Mouse (Mus musculus): ENCODE results near the gene Rbm12.

Rbm12 gene

DNA sequence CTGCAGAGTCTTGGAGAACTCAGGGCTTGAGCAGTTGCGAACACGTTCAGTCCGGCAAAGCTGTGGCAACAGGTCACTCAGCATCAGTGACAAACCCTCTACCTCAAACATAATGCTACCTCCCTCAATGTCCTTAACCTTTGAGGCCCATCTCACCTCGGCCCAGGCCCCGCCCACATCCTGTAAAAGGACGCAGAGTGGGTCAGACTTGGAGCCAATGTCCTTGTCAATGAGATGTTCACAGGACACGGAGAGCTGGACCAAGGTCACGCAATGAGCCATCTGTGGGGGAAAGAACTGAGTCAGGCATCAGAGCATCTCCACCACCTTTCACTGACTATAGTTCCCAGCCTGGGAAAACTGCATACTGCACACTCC is 32.6 kb downstream of the Rbm12 start:
- DNase-seq, result no peak

DNA sequence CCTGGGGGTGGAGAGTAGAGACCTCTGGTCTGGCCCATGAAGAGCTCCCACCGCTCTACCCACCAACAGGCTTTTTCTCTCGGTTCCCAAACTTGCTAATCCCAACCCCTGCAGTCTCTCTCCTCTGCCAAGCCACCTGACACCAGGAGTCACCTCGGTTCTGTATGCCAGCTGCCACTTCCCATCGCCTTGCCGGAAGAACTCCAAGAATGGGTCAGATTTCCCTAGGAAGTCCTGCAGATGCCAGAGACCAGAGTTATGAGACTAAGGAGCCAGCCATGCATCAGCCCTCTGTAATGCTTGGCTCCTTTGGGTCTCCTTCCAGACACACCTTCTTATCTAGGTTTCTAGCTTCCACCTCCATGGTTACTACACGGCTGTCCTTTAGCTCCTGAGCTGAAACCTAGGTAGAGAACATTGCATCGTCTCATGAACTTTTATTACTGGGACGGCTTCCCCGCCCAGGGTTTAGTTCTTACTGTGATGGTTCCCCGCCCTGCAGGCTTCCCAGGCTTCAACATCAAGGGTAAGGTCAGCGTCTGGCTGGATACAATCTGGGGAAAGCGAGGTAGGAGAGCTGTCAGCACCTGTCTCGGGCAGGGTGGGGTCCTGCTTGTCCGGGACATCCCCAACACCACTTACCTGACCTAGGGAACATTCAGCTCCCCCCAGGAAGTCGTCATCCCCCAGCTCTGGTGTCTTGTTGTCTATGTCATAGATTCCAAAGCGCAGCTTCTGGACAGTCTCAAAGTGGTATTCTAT is 33.2 kb downstream of the Rbm12 start:
- DNase-seq, result no peak

DNA sequence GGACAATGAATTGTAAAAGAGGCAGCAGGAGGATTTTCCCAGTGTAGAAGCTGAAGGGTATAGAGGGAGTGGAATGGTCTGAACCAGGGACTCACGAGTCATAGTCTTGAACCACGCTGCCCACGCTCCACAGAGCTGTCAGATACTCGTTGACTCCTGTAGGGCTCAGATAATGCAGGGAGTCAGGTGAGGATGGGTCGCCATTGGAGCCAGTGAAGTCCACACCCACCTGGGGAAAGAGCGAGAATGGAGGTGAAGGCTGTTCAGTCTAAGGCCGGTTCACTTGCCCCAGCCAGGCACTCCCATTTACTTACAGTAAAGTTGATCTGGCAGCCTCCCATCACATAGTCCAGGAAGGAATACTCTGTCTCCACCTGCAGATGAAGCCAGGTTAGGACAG is 34.3 kb downstream of the Rbm12 start:
- DNase-seq, result peak; percentile 14 to 25

DNA sequence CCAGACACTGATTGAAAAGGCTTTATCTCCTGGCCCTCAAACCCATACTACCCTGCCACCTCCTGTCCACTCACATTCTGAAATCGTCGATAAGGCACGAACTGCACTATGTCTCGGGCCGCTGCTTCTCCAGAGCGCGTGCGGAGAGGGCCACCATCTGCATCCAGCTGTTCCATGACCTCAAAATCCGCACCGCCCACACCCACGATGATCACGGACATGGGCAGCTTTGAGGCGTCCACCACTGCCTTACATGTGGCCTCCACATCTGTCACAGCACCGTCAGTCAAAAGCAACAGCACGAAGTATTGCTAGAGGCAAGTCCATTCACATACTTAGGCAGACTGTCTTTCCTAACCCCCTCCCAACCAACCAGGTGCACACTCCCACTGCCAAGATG is 38.1 kb downstream of the Rbm12 start:
- no peak for DNase-seq

DNA sequence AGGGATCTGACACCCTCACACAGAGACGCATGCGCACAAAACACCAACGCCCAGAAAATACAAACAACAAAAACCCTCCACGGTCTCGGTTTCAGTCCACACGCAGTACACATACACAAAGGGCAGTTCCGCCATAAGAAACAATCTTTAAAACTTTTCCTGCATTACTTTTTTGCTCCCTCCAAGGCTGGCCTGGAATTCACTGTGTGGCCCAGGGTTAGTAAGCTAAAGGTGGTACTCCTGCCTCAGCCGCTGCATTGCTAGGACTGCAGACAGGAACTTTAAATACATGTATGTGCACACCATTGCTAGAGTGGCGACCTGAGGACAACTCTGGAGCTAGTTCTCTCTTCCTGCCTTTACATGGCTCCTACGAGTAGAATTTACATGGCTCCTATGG is 40.5 kb downstream of the Rbm12 start:
- DNase-seq, result no peak

DNA sequence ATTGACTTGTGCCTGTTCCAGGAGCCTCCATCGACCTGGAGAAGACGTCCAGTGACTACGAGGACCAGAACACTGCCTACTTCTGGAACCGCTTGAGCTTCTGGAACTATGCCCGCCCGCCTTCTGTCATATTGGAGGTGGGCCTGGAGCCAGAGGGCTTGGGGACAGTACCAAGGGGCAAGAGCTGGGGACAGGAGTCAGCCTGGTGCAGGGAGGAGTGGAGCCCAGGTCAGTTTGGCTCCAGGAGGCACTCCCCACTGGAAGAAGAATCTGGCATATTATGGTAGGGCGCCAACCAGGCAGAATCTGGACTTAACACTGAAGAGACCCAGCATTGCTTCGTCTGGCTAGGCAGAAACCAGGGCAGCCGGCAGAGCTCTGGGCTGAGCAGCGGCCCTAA is 43.9 kb downstream of the Rbm12 start:
- DNase-seq, result peak; percentile 26 to 64

DNA sequence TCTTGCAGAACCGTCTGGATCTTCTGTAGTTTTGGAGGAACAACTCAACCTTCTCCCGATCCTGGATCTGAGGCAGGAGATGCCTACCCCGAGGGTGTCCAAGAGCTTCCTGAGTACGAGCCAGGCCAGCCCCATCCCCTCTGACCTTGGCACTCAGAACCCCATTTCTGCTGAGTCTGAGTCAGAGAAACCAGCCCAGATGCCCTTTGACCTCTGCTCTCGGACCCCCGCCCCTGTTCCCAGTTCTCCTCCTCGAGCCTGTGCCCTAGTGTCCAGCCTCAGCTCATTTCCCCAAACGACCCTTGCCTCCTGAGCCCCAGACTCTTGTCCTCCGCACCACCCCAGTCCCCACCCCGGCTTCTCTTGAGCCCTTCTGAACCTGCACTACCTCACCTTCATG is 45.7 kb downstream of the Rbm12 start:
- peak; percentile 23 to 36 for DNase-seq

DNA sequence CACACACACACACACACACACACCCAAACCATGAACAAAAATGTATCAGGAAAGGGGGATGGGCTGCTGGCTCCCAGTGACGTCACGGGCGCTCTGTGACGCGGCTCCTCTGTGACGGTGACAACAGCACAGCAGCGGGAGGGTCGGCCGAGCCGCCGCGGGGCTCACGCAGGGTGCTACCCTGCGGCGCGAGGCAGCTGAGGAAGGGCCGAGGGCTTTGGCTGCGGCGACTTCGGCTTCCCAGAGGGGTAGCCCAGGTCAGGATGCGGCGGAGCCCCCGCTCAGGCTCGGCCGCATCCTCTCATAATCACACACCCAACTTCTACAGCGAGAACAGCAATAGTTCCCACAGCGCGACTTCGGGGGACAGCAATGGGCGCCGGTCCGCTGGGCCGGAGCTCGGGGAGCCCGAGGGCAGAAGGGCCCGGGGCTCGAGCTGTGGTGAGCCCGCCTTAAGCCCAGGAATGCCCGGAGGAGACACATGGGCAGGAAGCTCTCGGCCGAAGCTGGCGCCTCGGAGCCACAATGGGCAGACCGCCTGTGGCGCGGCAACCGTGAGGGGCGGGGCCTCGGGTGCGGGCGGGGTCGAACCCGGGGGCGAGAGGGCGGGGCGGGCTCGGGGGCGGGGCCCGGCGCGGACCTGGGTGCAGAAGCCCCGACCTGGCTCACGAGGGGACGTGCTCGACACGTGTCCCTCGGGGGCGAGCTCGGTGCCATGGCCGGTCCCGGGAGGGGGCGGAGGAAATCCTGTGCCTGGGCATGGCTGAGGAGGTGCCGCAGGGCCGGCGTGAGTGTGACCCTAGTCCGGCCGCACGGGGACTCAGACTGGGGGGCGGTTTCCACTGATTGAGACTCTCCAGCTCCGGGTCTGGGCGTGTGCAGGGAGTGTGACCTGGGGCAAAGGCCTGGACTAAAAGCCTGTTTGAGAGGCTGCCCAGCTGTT is 46.4 kb downstream of the Rbm12 start, which contains the start of gene Spag4:
Spag4 (plus strand) TSS at position 77 of the 943 bp plus-strand sequence.
- peak; percentile 69 to 89 for DNase-seq

DNA sequence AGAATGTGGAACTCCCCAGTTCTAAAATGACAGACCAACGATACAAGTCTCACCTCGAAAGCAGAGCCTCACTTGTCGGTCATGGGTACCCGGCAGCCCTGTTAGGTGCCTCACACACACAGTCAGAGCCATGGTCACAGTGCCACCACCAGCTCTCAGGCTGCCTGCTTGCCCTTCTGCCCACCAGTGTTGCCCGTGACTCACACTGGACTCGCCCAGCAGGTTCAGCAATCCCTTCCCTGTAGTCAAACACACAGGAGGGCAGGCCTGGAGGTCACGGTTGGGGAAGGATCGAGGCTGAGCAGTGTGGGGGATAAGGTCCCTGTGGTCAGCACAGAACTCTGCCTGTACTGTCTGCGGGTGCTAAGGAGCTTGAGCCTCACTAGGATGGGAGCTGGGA is 59.0 kb downstream of the Rbm12 start, which contains the start of gene Fer1l4:
Fer1l4 (minus strand) TSS at position 132 of the 400 bp plus-strand sequence.
- no peak for DNase-seq

DNA sequence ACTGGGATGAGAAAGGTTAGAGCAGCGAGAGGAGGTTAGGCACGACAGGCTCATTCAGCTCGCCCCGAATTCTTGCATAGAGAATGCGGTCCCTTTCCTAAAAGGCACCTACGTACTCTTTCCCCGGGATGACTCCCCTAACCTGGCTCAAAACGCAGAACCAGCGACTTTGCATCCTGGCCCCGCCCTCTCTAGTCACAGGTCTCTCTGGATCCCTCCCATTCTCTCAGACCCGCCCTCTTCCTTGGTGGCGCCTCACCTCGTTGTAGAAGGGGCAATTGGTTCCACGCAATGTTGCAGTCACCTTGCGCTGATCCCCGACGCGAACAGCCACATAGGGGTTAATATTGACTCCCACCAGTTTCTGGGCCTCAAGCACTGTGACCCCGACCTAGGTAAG is 63.8 kb downstream of the Rbm12 start:
- peak; percentile 29 to 51 for DNase-seq

DNA sequence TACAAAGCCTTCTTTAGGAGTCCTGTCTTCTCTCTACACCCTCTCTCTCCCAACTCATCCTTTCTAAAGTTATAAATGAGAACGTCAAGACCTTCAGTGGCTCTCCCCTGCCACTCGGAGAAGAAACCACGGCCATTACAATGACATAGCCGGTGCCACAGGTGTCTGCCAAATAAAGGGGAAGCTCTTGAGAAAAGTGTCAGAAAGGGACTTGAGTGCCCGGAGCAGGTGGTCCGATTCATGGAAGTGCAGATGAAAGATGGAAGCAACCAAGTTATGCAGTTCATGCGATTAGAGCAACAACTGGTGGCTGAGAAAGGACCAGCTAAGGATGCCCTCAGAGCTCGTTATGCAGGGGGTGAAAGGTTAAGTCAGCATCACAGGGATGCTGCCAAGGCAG is 68.9 kb downstream of the Rbm12 start:
- DNase-seq, result no peak
